Mouse (Mus musculus) heart, embryonic 11.5 days (tissue): ENCODE measurements around the gene Bhlhe40. TPM values are rescaled to one million over a fixed set of nuclear protein-coding genes. Genes with fewer than 3 reads are reported as not detected.

ENCODE experiments used
- ATAC-seq: fragments of 200-750 bp; cut with Nextera tagmentation; replicated peaks from 2 replicates; pipeline ENCODE4 v1.8.0; 2017; ENCODE audit warnings: moderate library complexity; ENCODE audit not compliant: insufficient number of reproducible peaks, low FRiP score, low TSS enrichment
- H3K27ac ChIP-seq: fragments of 300-500 bp; sonication (generic); 2 replicates; pipeline ENCODE4 v1.5.1; 2014; ENCODE audit warnings: mild to moderate bottlenecking, low read depth, low read length
- H3K27me3 ChIP-seq: fragments of 300-500 bp; sonication (generic); 2 replicates; pipeline ENCODE4 v1.6.1; 2014; ENCODE audit warnings: mild to moderate bottlenecking, low read length, mixed read lengths; ENCODE audit not compliant: control insufficient read depth, insufficient read depth
- H3K36me3 ChIP-seq: fragments of 300-500 bp; sonication (generic); 2 replicates; pipeline ENCODE4 v1.6.1; 2014; ENCODE audit warnings: mild to moderate bottlenecking, low read length, moderate library complexity, mixed read lengths; ENCODE audit not compliant: control insufficient read depth, insufficient read depth
- H3K4me1 ChIP-seq: fragments of 300-500 bp; sonication (generic); 2 replicates; pipeline ENCODE4 v1.6.1; 2014; ENCODE audit warnings: low read length; ENCODE audit not compliant: control insufficient read depth, insufficient read depth
- H3K4me2 ChIP-seq: fragments of 300-500 bp; sonication (generic); 2 replicates; pipeline ENCODE4 v1.6.1; 2014; ENCODE audit warnings: mild to moderate bottlenecking, moderate library complexity
- H3K4me3 ChIP-seq: fragments of 300-500 bp; sonication (generic); 2 replicates; pipeline ENCODE4 v1.5.1; 2014; ENCODE audit warnings: low read depth, low read length
- H3K9ac ChIP-seq: fragments of 300-500 bp; sonication (generic); 2 replicates; pipeline ENCODE4 v1.6.1; 2014; ENCODE audit warnings: mild to moderate bottlenecking, low read depth, low read length, moderate library complexity
- H3K9me3 ChIP-seq: fragments of 300-500 bp; sonication (generic); replicated peaks from 2 replicates; pipeline ENCODE4 v1.6.1; 2016; ENCODE audit warnings: low read length; ENCODE audit not compliant: control insufficient read depth
- WGBS: fragments of 180-500 bp; shearing (Covaris S2); extraction: QIAGEN DNeasy Blood & Tissue Kit; methylation state at CpG from one replicate; pipeline ENCODE4 v1.1.7; 2014; ENCODE audit not compliant: insufficient replicate concordance; 5-methylcytosine and 5-hydroxymethylcytosine counted together
- polyA plus RNA-seq: library from polyadenylated mRNA; unstranded; fragments of >200 nt; fragmentation: Nextera tagmentation; extraction: Ambion mirVana; gene quantifications from 2 replicates; pipeline ENCODE4 v1.2.1, GENCODE M21; 2014

Bhlhe40 gene
- polyA plus RNA-seq, 1 experiment from 2014 or later = 16.2 TPM

DNA sequence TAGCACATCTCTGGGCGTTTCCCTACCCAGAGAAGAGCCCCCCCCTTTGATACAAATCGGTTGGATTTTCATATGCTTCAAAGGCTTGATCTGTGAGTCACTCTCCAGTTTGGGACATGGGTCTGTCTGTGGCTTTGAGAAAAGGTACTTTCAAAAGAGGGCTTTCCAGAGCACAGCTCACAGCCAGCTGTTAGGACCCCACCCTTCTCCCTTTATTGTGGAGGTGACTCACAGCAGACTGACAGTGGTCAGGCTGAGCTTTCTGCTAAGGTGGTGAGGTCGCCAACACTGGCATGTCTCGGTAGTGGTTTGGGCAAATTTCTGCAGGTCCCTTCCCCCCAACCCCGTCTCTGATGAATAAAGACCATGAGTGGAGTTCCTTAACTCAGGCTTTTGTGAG is 5.2 kb downstream of the Bhlhe40 start:
- Histone ChIP-seq H3K27ac (no peak overlapping the region), H3K4me2 (no peak overlapping the region), H3K36me3 (peaks cover 9% of the 10 kb centered on the region; the same call in 1 of the 2 replicates), H3K4me1 (peaks cover 26% of the 10 kb centered on the region), H3K4me3 (no peak overlapping the region), H3K9ac (no peak overlapping the region), H3K27me3 (0 out of 2 replicates have a peak, but pooled peaks cover 3% of the 10 kb centered on the region), H3K9me3 (no peaks in the 10 kb centered on the region)
- ATAC-seq = no peak
- 64% methylated on average over 5 of the region's 5 CpGs for WGBS

DNA sequence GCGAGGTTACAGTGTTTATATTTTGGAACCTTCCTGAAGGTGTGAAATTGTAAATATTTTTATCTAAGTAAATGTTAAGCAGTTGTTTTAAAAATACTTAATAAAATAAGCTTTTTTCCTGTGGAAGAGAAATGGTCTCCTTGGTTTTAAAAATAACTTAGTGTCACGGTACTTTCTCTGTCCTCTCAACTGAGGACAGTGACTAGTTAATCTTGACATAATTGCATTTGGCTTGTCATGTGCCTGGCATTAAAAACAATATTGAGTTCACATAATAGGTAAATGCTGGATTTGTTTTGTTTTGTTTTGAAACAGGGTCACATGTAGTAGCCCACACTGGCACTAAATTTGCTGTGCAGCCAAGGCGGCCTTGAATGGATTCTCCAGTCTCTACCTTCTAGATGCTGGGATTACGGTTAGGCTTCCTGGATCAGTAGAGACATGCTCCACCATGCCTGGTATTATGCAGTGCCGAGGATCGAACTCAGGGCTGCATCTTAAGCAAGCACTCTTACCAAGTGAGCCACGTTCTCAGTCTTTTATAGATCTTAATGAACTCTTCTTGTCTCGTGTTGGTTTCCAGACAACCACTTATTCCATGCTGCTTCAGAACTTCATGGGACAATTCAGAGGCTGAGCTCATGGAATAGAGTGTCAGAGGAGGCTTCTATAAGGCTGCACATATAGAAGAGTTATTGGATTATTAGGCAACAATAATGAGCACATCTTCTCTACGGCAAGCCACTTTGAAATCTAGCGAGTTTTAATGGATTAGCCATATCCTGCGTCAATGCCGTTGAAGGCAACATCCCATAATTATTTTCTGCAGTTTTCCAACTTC is 6.4 kb downstream of the Bhlhe40 start:
- H3K27me3 ChIP-seq = 0 out of 2 replicates have a peak, but pooled peaks cover 3% of the 10 kb centered on the region
- H3K27ac ChIP-seq = 0 out of 2 replicates have a peak overlapping the region, but pooled peaks have one; percentile 15
- H3K36me3 ChIP-seq = peaks cover 9% of the 10 kb centered on the region; the same call in 1 of the 2 replicates
- no peak overlapping the region for H3K4me3 ChIP-seq
- peaks cover 26% of the 10 kb centered on the region for H3K4me1 ChIP-seq
- H3K4me2 ChIP-seq = no peak overlapping the region
- H3K9ac ChIP-seq = no peak overlapping the region
- ATAC-seq = no peak
- 86% methylated on average over 12 of the region's 12 CpGs for WGBS
- H3K9me3 ChIP-seq = no peaks in the 10 kb centered on the region

DNA sequence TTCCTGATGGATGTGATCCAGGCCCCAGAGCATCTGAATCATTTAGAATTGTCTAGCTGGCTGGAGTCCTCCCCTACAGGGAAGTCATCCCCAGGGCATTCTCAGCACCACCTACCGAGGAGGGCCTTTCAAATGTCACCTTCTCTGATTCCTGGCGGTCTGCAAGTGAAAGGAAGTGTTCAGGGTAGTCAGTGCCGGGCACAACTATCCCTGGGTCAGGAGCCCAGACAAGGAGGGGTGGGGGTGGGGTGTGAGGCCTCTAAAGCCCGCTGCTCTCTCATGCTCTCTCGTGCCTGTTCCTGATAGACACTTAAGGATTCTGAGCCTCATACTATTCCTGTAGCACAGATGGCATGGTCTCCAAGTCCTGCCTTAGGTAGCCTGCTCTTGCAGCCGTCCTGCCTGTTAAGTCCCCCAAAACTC is 7.2 kb downstream of the Bhlhe40 start:
- Histone ChIP-seq H3K9ac (peak overlapping the region; percentile 69; the same call in 1 of the 2 replicates), H3K4me3 (no peak overlapping the region), H3K4me2 (peak overlapping the region; percentile 72), H3K36me3 (peaks cover 9% of the 10 kb centered on the region; the same call in 1 of the 2 replicates), H3K27me3 (0 out of 2 replicates have a peak, but pooled peaks cover 3% of the 10 kb centered on the region), H3K27ac (peak overlapping the region; percentile 88), H3K9me3 (no peaks in the 10 kb centered on the region), H3K4me1 (peaks cover 23% of the 10 kb centered on the region)
- 8% methylated on average over 6 of the region's 6 CpGs for WGBS
- 0 out of 2 replicates have a peak, but pooled peaks have one; percentile 20 for ATAC-seq

DNA sequence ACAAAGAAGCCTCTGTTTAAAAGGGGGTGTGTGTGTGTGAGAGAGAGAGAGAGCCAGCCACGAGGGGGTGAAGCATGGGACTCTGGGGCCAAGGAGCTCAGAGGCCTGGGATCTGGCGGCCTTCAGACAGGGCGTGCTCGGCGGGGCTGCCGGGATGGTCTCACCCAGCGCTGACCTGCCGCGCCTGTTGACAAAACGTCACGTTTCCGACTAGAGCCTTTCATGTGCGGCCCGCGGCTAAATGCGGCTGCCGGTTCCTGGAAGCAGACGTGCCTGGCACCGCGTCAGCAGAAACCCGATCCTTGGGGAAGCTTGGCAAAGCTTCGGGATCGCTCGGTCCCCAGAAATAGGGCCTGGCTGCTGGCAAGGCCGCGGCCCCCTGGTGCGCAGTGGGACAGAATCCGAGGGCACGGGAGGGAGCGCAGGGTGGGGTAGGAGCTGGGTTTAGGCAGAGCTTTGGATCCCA is 7.9 kb downstream of the Bhlhe40 start:
- ATAC-seq = peak; percentile 67
- no peaks in the 10 kb centered on the region for H3K9me3 ChIP-seq
- H3K27ac ChIP-seq = peak overlapping the region; percentile 88
- WGBS = 1% methylated on average over 30 of the region's 30 CpGs
- peak overlapping the region; percentile 72 for H3K4me2 ChIP-seq
- H3K27me3 ChIP-seq = 0 out of 2 replicates have a peak, but pooled peaks cover 3% of the 10 kb centered on the region
- peak overlapping the region; percentile 69 for H3K9ac ChIP-seq
- peaks cover 9% of the 10 kb centered on the region; the same call in 1 of the 2 replicates for H3K36me3 ChIP-seq
- H3K4me3 ChIP-seq = peak overlapping the region; percentile 30
- H3K4me1 ChIP-seq = peaks cover 17% of the 10 kb centered on the region

DNA sequence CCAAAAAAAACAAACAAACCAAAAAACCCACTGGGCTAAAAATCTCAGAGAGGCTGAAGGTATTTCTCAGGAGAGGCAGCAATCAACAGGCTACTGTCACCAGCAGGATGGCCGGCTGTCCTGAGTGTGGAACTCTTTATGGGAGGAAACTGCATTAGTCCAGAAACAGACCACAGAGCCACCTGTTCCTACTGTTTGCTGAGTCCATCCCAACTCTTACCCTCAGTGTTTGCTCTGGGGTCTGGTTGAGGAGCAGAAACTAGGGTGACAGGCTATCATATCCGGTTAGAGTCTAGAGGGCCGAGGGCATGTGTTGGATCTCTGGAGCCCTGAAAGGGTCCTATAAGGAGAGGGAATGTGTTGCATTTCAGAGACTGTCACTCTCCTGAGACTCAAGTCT is 9.8 kb downstream of the Bhlhe40 start:
- Histone ChIP-seq H3K36me3 (0 out of 2 replicates have a peak, but pooled peaks cover 3% of the 10 kb centered on the region), H3K4me1 (peaks cover 16% of the 10 kb centered on the region), H3K4me2 (no peak overlapping the region), H3K27me3 (0 out of 2 replicates have a peak, but pooled peaks cover 3% of the 10 kb centered on the region), H3K27ac (no peak overlapping the region), H3K4me3 (no peak overlapping the region), H3K9me3 (no peaks in the 10 kb centered on the region), H3K9ac (no peak overlapping the region)
- no peak for ATAC-seq
- WGBS = 69% methylated on average over 3 of the region's 3 CpGs

DNA sequence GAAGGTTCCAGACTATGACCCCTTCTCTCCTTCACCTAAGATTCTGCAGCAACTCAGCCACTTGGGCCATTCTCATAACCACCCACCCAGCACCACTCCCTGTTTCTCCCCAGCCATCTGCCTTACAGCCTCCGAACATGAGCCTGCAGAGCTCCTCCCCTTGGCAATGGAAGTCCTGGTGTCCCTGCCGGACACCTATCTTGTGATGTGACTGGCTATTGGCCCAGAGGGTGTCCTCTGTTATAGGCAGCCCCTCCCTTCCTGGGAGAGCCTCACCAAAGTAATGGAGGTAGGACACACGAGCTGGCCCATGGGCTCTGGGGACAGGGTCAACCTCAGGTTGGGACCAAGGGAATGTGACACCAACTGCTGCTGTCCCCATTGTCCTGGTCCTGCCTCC is 10.4 kb downstream of the Bhlhe40 start:
- Histone ChIP-seq H3K4me2 (no peak overlapping the region), H3K36me3 (0 out of 2 replicates have a peak, but pooled peaks cover 3% of the 10 kb centered on the region), H3K4me3 (no peak overlapping the region), H3K27me3 (0 out of 2 replicates have a peak, but pooled peaks cover 3% of the 10 kb centered on the region), H3K4me1 (peaks cover 16% of the 10 kb centered on the region), H3K9ac (no peak overlapping the region), H3K27ac (no peak overlapping the region), H3K9me3 (no peaks in the 10 kb centered on the region)
- 55% methylated on average over 3 of the region's 3 CpGs for WGBS
- no peak for ATAC-seq

DNA sequence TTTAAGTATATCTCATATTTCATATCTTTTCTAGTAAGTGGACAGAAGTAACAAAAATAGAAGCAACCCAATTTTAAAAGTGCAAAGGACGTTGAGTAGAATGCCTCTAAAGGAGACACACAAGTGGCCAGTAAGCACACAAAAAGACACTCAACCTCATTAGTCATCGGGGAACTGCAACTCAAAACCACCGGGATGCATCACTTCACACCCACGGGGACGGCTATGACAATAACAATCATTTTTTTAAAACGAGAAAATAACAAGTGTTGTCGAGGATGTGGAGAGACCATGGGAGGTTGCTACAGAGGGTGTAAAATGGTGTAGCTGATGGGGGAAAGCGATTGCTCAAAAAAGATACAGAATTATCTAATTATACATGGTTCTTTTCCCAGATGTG is 11.7 kb downstream of the Bhlhe40 start:
- WGBS = 67% methylated on average over 8 of the region's 8 CpGs
- Histone ChIP-seq H3K9ac (no peak overlapping the region), H3K4me3 (no peak overlapping the region), H3K36me3 (0 out of 2 replicates have a peak, but pooled peaks cover under 1% of the 10 kb centered on the region), H3K4me1 (peaks cover 16% of the 10 kb centered on the region), H3K27ac (no peak overlapping the region), H3K27me3 (0 out of 2 replicates have a peak, but pooled peaks cover 3% of the 10 kb centered on the region), H3K9me3 (no peaks in the 10 kb centered on the region), H3K4me2 (no peak overlapping the region)
- ATAC-seq = no peak

DNA sequence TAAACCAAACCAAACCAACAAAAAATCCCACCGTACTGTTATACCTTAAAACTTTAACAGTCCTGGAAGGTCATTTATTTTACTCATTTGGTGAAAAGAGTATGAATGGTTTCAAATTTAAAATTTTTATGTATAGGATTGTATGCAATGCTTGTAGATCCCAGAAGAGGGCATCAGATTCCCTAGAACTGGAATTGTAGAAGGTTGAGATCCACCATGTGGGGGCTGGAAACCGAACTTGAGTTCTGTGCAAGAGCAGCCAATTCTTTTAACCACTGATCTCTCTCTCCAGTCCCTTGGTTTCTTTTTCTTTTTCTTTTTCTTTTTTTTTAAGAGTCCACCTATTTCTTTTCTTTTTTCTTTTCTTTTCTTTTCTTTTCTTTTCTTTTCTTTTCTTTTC is 13.8 kb downstream of the Bhlhe40 start:
- 0 out of 2 replicates have a peak, but pooled peaks cover 3% of the 10 kb centered on the region for H3K27me3 ChIP-seq
- H3K27ac ChIP-seq = no peak overlapping the region
- H3K4me1 ChIP-seq = no peaks in the 10 kb centered on the region
- no peaks in the 10 kb centered on the region for H3K36me3 ChIP-seq
- no peaks in the 10 kb centered on the region for H3K9me3 ChIP-seq
- no peak overlapping the region for H3K4me2 ChIP-seq
- no peak for ATAC-seq
- H3K9ac ChIP-seq = no peak overlapping the region
- WGBS = 81% methylated on average over 2 of the region's 2 CpGs
- H3K4me3 ChIP-seq = no peak overlapping the region
